Mouse (Mus musculus): ENCODE measurements around the gene Cyb5d2. TPM values are rescaled to one million over a fixed set of nuclear protein-coding genes. Genes with fewer than 3 reads are reported as not detected.

The Cyb5d2 gene
- total RNA-seq, 2 experiments from 2014 or later = 15.4 to 16.1 TPM

Other genes starting within 250 kb of the Cyb5d2 start
- under 1 TPM; 0.10 to 0.12 TPM for gene Spns3, start 245.6 kb downstream of the Cyb5d2 start, total RNA-seq (2021)
- gene Ube2g1, start 188.9 kb downstream of the Cyb5d2 start, total RNA-seq (2021) = 10 to 100 TPM; 81.2 to 85.0 TPM
- 1 to 10 TPM; 7.3 to 8.1 TPM for gene Ankfy1, start 106.1 kb downstream of the Cyb5d2 start, total RNA-seq (2021)
- 10 to 100 TPM; 11.8 to 12.1 TPM for gene Zzef1, start 84 bp upstream of the Cyb5d2 start, total RNA-seq (2021)
- gene Atp2a3, start 165.0 kb upstream of the Cyb5d2 start, total RNA-seq (2021) = 1 to 10 TPM; 6.4 to 7.6 TPM
- under 1 TPM; 0.20 to 0.32 TPM for gene P2rx1, start 203.0 kb upstream of the Cyb5d2 start, total RNA-seq (2021)
- 1 to 10 TPM in 1 of 2 experiments, under 1 TPM in 1; 0.71 to 1.2 TPM for gene Camkk1, start 222.9 kb upstream of the Cyb5d2 start, total RNA-seq (2021)